Mouse (Mus musculus): Measurements from ENCODE around the gene Hddc3.

DNA sequence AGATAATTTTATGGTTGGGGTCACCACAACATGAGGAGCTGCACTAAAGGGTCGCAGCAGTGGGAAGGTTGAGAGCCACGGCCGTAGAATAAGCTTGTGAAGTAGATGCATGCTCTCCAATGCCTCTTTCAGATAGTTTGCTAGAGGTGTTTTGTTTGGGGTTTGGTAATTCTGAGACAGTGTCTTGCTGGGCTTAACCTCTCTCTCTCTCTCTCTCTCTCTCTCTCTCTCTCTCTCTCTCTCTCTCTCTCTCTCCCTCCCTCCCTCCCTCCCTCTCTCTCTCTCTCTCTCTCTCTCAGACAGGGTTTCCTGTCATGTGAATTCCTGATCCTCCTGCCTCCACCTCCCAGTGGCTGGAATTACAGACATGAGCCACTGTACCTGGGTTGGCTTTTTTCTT is 31.8 kb downstream of the Hddc3 start:
- TF ChIP-seq POLR2A (IDR thresholded peaks at IDR 0.05; ENCODE audit: borderline replicate concordance, insufficient read depth, low read length), result no peak
- no peak for TF ChIP-seq CTCF (IDR thresholded peaks at IDR 0.05; ENCODE audit: borderline replicate concordance, insufficient read depth, low read depth, low read length)
